Mouse (Mus musculus) limb, embryonic 13.5 days (tissue): ENCODE results near the gene Tex21. TPM values are rescaled to one million over a fixed set of nuclear protein-coding genes. Genes with fewer than 3 reads are reported as not detected.
A peak's percentile ranks its signal among the peaks of the same experiment; 100 is the strongest.

Source experiments
- ATAC-seq: fragments of 200-750 bp; cut with Nextera tagmentation; 2 replicates; pipeline ENCODE4 v1.8.0; 2017; ENCODE audit warnings: low read depth, moderate number of reproducible peaks, moderate TSS enrichment; ENCODE audit not compliant: low FRiP score
- H3K27ac ChIP-seq: fragments of 300-500 bp; sonication (generic); 2 replicates; pipeline ENCODE4 v1.5.1; 2015; ENCODE audit warnings: inconsistent platforms, mild to moderate bottlenecking, moderate library complexity
- H3K27me3 ChIP-seq: fragments of 300-500 bp; sonication (generic); 2 replicates; pipeline ENCODE4 v1.6.1; 2015; ENCODE audit warnings: mild to moderate bottlenecking, inconsistent platforms
- H3K36me3 ChIP-seq: fragments of 300-500 bp; sonication (generic); 2 replicates; pipeline ENCODE4 v1.6.1; 2015; ENCODE audit warnings: inconsistent platforms, mild to moderate bottlenecking, moderate library complexity
- H3K4me1 ChIP-seq: fragments of 300-500 bp; sonication (generic); 2 replicates; pipeline ENCODE4 v1.6.1; 2015; ENCODE audit warnings: inconsistent platforms
- H3K4me2 ChIP-seq: fragments of 300-500 bp; sonication (generic); replicated peaks from 2 replicates; pipeline ENCODE4 v1.6.1; 2015; ENCODE audit warnings: inconsistent platforms, mild to moderate bottlenecking, moderate library complexity
- H3K4me3 ChIP-seq: fragments of 300-500 bp; sonication (generic); 2 replicates; pipeline ENCODE4 v1.5.1; 2015; ENCODE audit warnings: moderate library complexity, mild to moderate bottlenecking, inconsistent platforms
- H3K9ac ChIP-seq: fragments of 300-500 bp; sonication (generic); 2 replicates; pipeline ENCODE4 v1.6.1; 2015; ENCODE audit warnings: mild to moderate bottlenecking, inconsistent platforms
- H3K9me3 ChIP-seq: fragments of 300-500 bp; sonication (generic); 2 replicates; pipeline ENCODE4 v1.6.1; 2016; ENCODE audit warnings: inconsistent platforms
- WGBS: fragments of 180-500 bp; shearing (Covaris S2); methylation state at CpG from one replicate; pipeline ENCODE4 v1.1.7; 2015; 5-methylcytosine and 5-hydroxymethylcytosine counted together
- polyA plus RNA-seq: library from polyadenylated mRNA; unstranded; fragments of >200 nt; fragmentation: Nextera tagmentation; extraction: Ambion mirVana; gene quantifications from 2 replicates; pipeline ENCODE4 v1.2.1, GENCODE M21; 2015

Tex21 gene
- 0.27 TPM in 1 of 2 replicates, not detected in the other for polyA plus RNA-seq

GRCm38 (mm10) chr12:76246646-76247045 lies at the start of gene Tex21:
TSS of gene Tex21 (minus strand) at chr12:76246746.
- H3K9ac ChIP-seq: no peak within 1 kb of the TSS
- no peaks in the 10 kb centered on the region for H3K9me3 ChIP-seq
- no peak for ATAC-seq

GRCm38 (mm10) chr12:76293192-76293591 lies 46.6 kb upstream of the Tex21 start:
- Histone ChIP-seq H3K9ac (no peak overlapping the region), H3K4me1 (no peaks in the 10 kb centered on the region), H3K4me3 (no peak overlapping the region), H3K36me3 (peaks cover 88% of the 10 kb centered on the region), H3K4me2 (no peak overlapping the region), H3K27ac (no peak overlapping the region), H3K27me3 (no peaks in the 10 kb centered on the region), H3K9me3 (no peaks in the 10 kb centered on the region)
- ATAC-seq: no peak
- WGBS: 62% methylated on average over 7 of the region's 7 CpGs

More at GRCm38 (mm10) chr12:76246646-76247045, at the start of gene Tex21:
- no peak within 1 kb of the TSS for H3K27ac ChIP-seq
- H3K27me3 ChIP-seq: no peaks in the 10 kb centered on the region
- no peaks in the 10 kb centered on the region for H3K36me3 ChIP-seq
- H3K4me3 ChIP-seq: no peak within 1 kb of the TSS
- WGBS: 78% methylated on average over 6 of the region's 6 CpGs
- no peak within 1 kb of the TSS for H3K4me2 ChIP-seq
- no peaks in the 10 kb centered on the region for H3K4me1 ChIP-seq

GRCm38 (mm10) chr12:76290271-76290670 lies 43.7 kb upstream of the Tex21 start:
- Histone ChIP-seq H3K4me3 (no peak overlapping the region), H3K4me1 (no peaks in the 10 kb centered on the region), H3K36me3 (peaks cover 73% of the 10 kb centered on the region), H3K4me2 (no peak overlapping the region), H3K27me3 (no peaks in the 10 kb centered on the region), H3K9me3 (no peaks in the 10 kb centered on the region), H3K27ac (no peak overlapping the region), H3K9ac (no peak overlapping the region)
- ATAC-seq: no peak
- 97% methylated on average over 2 of the region's 2 CpGs for WGBS

GRCm38 (mm10) chr12:76289428-76289827 lies 42.9 kb upstream of the Tex21 start:
- Histone ChIP-seq H3K4me1 (no peaks in the 10 kb centered on the region), H3K9me3 (no peaks in the 10 kb centered on the region), H3K4me2 (no peak overlapping the region), H3K36me3 (peaks cover 70% of the 10 kb centered on the region), H3K27me3 (no peaks in the 10 kb centered on the region), H3K4me3 (no peak overlapping the region), H3K27ac (no peak overlapping the region), H3K9ac (no peak overlapping the region)
- 97% methylated on average over 12 of the region's 12 CpGs for WGBS
- ATAC-seq: no peak

- H3K4me1 ChIP-seq: no peaks in the 10 kb centered on the region
- peaks cover 70% of the 10 kb centered on the region for H3K36me3 ChIP-seq
These were observed 41.9 kb upstream of the Tex21 start for GRCm38 (mm10) chr12:76288494-76288893.

GRCm38 (mm10) chr12:76287986-76288385 lies 41.4 kb upstream of the Tex21 start:
- peaks cover 72% of the 10 kb centered on the region for H3K36me3 ChIP-seq

More at GRCm38 (mm10) chr12:76288494-76288893, 41.9 kb upstream of the Tex21 start:
- no peak for ATAC-seq
- no peak overlapping the region for H3K27ac ChIP-seq
- H3K9ac ChIP-seq: no peak overlapping the region
- no peaks in the 10 kb centered on the region for H3K9me3 ChIP-seq
- H3K27me3 ChIP-seq: no peaks in the 10 kb centered on the region
- 92% methylated on average over 5 of the region's 5 CpGs for WGBS
- H3K4me2 ChIP-seq: no peak overlapping the region
- H3K4me3 ChIP-seq: no peak overlapping the region

GRCm38 (mm10) chr12:76285418-76285817 lies 38.9 kb upstream of the Tex21 start:
- no peaks in the 10 kb centered on the region for H3K9me3 ChIP-seq
- peaks cover 3% of the 10 kb centered on the region; the same call in 1 of the 2 replicates for H3K4me1 ChIP-seq
- WGBS: 74% methylated on average over 6 of the region's 6 CpGs
- no peak overlapping the region for H3K4me2 ChIP-seq
- H3K36me3 ChIP-seq: peaks cover 66% of the 10 kb centered on the region
- ATAC-seq: no peak
- no peak overlapping the region for H3K4me3 ChIP-seq
- no peak overlapping the region for H3K9ac ChIP-seq
- no peak overlapping the region for H3K27ac ChIP-seq
- no peaks in the 10 kb centered on the region for H3K27me3 ChIP-seq

More at GRCm38 (mm10) chr12:76287986-76288385, 41.4 kb upstream of the Tex21 start:
- H3K4me1 ChIP-seq: no peaks in the 10 kb centered on the region
- H3K9me3 ChIP-seq: no peaks in the 10 kb centered on the region
- no peak overlapping the region for H3K9ac ChIP-seq
- no peaks in the 10 kb centered on the region for H3K27me3 ChIP-seq
- no peak overlapping the region for H3K4me3 ChIP-seq
- no peak overlapping the region for H3K4me2 ChIP-seq
- ATAC-seq: no peak
- no peak overlapping the region for H3K27ac ChIP-seq
- 87% methylated on average over 8 of the region's 8 CpGs for WGBS

GRCm38 (mm10) chr12:76282532-76283173 lies 36.1 kb upstream of the Tex21 start:
- Histone ChIP-seq H3K9ac (no peak overlapping the region), H3K4me3 (no peak overlapping the region), H3K27me3 (no peaks in the 10 kb centered on the region), H3K36me3 (peaks cover 56% of the 10 kb centered on the region), H3K4me1 (peaks cover 3% of the 10 kb centered on the region; the same call in 1 of the 2 replicates), H3K27ac (no peak overlapping the region), H3K9me3 (no peaks in the 10 kb centered on the region), H3K4me2 (no peak overlapping the region)
- no peak for ATAC-seq
- WGBS: 92% methylated on average over 17 of the region's 17 CpGs

- Histone ChIP-seq H3K27me3 (no peaks in the 10 kb centered on the region), H3K9me3 (no peaks in the 10 kb centered on the region), H3K4me3 (no peak overlapping the region), H3K27ac (no peak overlapping the region), H3K36me3 (peaks cover 57% of the 10 kb centered on the region), H3K4me2 (no peak overlapping the region), H3K9ac (no peak overlapping the region), H3K4me1 (peaks cover 3% of the 10 kb centered on the region; the same call in 1 of the 2 replicates)
- peak; percentile 32; the same call in 1 of the 2 replicates for ATAC-seq
- WGBS: 55% methylated on average over 4 of the region's 4 CpGs
These were observed 35.6 kb upstream of the Tex21 start for GRCm38 (mm10) chr12:76282132-76282531.

GRCm38 (mm10) chr12:76281111-76281660 lies 34.6 kb upstream of the Tex21 start:
- ATAC-seq: no peak
- 82% methylated on average over 2 of the region's 2 CpGs for WGBS

GRCm38 (mm10) chr12:76280556-76280955 lies 34.0 kb upstream of the Tex21 start:
- Histone ChIP-seq H3K27me3 (no peaks in the 10 kb centered on the region), H3K4me3 (no peak overlapping the region), H3K9ac (no peak overlapping the region), H3K9me3 (no peaks in the 10 kb centered on the region), H3K4me1 (peaks cover 3% of the 10 kb centered on the region; the same call in 1 of the 2 replicates), H3K36me3 (peaks cover 55% of the 10 kb centered on the region), H3K27ac (no peak overlapping the region), H3K4me2 (no peak overlapping the region)
- ATAC-seq: no peak
- 88% methylated on average over 9 of the region's 9 CpGs for WGBS

More at GRCm38 (mm10) chr12:76281111-76281660, 34.6 kb upstream of the Tex21 start:
- no peak overlapping the region for H3K27ac ChIP-seq
- no peak overlapping the region for H3K9ac ChIP-seq
- H3K4me3 ChIP-seq: no peak overlapping the region
- no peak overlapping the region for H3K4me2 ChIP-seq
- no peaks in the 10 kb centered on the region for H3K27me3 ChIP-seq
- peaks cover 3% of the 10 kb centered on the region; the same call in 1 of the 2 replicates for H3K4me1 ChIP-seq
- H3K36me3 ChIP-seq: peaks cover 57% of the 10 kb centered on the region
- H3K9me3 ChIP-seq: no peaks in the 10 kb centered on the region

GRCm38 (mm10) chr12:76278209-76278608 lies 31.7 kb upstream of the Tex21 start:
- ATAC-seq: no peak
- H3K36me3 ChIP-seq: peaks cover 38% of the 10 kb centered on the region
- WGBS: 86% methylated on average over 6 of the region's 6 CpGs

More at GRCm38 (mm10) chr12:76278209-76278608, 31.7 kb upstream of the Tex21 start:
- Histone ChIP-seq H3K9ac (no peak overlapping the region), H3K4me3 (no peak overlapping the region), H3K4me2 (no peak overlapping the region), H3K27me3 (no peaks in the 10 kb centered on the region), H3K27ac (no peak overlapping the region), H3K9me3 (no peaks in the 10 kb centered on the region), H3K4me1 (peaks cover 3% of the 10 kb centered on the region; the same call in 1 of the 2 replicates)
